Mouse (Mus musculus) lung, postnatal 25 days (tissue): ENCODE measurements around the gene Itga9.

ENCODE experiments used
- DNase-seq: peaks from one replicate; pipeline ENCODE4 v3.0.0; 2022; ENCODE audit warnings: low spot score

The Itga9 gene

DNA sequence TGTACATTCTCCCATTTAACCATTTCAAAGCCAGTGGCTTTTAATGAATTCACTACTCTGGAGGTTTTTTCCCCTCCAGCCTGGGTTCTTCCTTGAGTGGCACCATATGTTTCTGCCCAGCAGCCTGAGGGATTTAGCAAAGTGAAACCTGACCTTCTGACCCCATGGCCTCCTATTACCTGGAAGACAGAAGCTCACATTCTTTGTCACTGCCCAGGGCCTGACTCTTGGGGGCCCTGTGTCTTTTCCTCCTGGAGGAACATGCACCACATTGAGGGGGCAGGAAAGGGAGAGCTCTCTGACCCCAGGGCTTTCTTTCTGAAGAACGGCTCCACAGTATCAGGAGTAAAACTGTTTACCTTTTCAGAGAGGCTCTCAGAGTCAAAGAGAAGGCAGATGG lies 46.9 kb downstream of the Itga9 start:
- no peak for DNase-seq

DNA sequence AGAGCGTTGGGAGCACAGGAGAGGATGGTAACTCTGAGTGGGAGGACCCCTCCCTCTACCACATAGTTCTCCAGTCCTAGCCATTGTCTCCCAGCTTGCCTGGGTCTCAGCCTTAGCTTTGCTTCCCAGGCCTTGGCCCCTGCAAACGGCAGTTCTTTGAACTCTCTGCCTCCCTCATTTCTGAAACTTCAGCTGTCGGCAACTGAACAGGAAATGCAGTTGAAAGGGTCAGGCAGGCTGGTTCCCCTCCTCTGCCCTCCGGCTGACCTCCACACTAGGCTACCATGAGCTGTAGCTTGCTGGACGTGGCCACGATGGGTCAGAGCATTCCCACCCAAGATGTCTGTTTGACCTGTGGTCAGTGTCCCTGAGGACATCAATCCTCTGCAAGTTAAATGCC lies 48.5 kb downstream of the Itga9 start:
- no peak for DNase-seq

GRCm38 (mm10) chr9:118655726-118656125 lies 49.2 kb downstream of the Itga9 start:
- no peak for DNase-seq

DNA sequence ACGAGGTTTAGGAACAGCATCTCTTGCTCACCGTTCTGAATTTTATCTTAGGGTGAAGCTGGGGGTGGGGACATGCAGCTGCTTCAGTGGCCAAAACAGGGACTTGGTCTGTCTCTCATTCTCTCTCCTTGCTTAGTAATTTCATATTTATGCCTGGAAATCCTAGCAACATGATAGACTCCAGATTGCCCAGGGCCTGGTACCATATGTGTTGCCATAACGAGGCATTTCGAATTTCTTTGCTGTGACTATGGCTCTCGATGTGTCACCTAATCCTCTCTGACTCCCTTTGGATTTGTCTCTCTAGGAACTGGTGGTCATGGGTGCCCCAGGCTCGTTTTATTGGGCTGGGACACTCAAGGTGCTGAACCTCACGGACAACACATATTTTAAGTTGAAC lies 51.7 kb downstream of the Itga9 start:
- no peak for DNase-seq

GRCm38 (mm10) chr9:118659809-118660208 lies 53.3 kb downstream of the Itga9 start:
- no peak for DNase-seq

DNA sequence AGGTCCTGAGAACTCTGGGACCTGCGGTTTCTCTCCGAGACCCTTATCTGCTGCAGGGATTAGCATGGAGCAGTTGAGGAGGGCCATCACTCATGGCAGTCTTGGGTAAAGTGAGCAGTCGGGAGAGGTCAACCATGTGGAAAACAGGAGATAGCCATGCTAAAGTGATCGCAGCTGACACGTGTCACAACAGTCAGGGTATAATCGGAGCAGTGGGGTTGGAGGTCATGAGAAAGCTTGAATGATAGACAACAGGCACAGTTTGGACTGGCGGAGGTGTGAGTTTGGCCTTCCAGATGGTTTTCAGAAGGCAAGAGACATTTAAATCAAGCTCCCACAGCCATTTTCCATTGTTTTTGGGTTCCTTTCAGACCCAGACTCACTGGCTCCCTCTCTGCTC lies 53.8 kb downstream of the Itga9 start:
- DNase-seq, result peak; percentile 43

GRCm38 (mm10) chr9:118662026-118662425 lies 55.5 kb downstream of the Itga9 start:
- DNase-seq, result no peak

GRCm38 (mm10) chr9:118662476-118662875 lies 56.0 kb downstream of the Itga9 start:
- no peak for DNase-seq

DNA sequence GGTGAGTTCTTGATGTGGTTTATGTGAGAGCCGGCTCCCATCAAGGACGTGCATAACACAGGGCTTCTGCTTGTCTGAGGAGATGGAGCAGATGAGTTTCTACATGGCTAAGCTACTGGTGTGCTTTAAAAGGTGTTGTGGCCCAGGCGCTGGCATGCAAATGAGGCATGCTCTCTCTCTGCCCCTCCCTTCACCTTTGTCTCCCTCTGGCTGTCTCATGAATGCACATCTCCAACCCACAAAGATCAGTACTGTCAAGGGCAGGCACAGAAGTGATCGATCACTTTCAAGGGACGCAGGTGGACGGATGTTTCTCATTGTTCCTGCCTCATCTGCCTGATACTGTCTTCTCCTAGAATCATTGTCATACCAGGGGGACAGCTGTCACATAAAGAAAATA lies 57.4 kb downstream of the Itga9 start:
- DNase-seq, result no peak

- DNase-seq, result no peak
Measured at GRCm38 (mm10) chr9:118666069-118666468, 59.6 kb downstream of the Itga9 start.

DNA sequence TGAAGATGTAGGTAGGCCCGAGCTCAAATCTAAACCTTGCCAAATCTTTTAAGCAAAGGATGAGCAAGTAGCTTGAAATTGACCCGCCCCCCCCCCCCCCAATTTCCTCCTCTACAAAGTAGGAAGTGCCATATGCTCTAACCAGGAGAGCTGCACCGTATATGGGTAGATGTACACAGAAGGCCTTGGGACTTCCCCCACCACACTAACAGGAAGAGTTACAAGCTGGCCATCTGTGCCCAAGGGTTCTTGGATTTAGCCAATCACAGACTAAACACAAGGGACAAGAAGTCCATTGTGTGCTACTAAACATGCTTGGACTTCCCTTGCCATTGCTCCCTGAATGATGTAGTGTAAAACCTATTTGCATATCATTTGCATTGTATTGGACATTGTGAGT lies 63.2 kb downstream of the Itga9 start:
- DNase-seq, result no peak

DNA sequence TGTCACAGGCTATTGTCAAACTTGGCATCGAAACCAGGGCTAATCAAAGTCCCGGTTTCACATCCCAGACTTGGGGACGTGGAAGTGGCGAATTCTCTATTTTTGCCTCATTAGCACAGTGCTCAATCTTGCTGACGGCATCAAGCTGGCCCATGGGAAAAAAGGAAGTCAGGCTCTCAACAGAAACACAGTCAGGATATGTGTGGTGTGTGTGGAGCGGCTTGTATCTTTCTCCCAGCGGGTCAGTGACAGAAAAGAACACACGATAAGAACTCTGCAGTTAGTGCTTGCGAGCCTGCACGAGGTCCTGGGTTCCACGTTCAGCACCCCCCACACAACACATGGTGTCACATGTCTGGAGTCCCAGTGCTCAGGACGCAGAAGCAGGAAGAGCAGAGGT lies 67.8 kb downstream of the Itga9 start:
- no peak for DNase-seq

- DNase-seq, result no peak
Measured at GRCm38 (mm10) chr9:118674761-118675160, 68.3 kb downstream of the Itga9 start.

DNA sequence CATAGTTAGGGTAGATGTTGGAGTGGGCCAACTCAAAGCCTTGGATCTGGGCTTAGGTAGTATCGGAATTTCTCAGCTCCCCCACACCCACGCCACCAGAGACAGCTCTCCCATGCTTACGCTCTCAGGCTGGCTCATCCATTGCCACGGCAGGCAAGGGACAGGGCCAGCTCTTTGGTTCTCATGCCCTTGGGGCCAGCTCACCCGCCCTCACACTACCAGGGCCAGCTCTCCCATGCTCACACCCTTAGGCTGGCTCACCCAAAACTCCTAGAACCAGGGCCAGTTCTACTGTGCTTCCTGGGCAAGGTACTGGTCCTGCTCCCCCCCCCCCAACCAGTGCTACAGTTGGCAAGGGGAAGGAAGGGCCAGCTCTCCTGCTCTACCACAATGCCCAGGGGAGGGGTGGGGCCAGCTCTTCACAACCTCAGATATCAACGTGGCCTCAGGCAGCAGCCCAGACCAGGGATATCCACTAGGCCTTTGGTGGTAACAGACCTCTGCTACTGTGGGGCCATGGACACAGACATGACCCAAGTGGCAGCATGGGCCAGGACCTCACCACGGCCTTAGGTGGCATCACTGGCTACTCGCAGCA lies 69.2 kb downstream of the Itga9 start:
- no peak for DNase-seq

- DNase-seq, result no peak
Measured at GRCm38 (mm10) chr9:118676692-118677091, 70.2 kb downstream of the Itga9 start.

- DNase-seq, result no peak
Measured at GRCm38 (mm10) chr9:118677349-118677748, 70.9 kb downstream of the Itga9 start.

DNA sequence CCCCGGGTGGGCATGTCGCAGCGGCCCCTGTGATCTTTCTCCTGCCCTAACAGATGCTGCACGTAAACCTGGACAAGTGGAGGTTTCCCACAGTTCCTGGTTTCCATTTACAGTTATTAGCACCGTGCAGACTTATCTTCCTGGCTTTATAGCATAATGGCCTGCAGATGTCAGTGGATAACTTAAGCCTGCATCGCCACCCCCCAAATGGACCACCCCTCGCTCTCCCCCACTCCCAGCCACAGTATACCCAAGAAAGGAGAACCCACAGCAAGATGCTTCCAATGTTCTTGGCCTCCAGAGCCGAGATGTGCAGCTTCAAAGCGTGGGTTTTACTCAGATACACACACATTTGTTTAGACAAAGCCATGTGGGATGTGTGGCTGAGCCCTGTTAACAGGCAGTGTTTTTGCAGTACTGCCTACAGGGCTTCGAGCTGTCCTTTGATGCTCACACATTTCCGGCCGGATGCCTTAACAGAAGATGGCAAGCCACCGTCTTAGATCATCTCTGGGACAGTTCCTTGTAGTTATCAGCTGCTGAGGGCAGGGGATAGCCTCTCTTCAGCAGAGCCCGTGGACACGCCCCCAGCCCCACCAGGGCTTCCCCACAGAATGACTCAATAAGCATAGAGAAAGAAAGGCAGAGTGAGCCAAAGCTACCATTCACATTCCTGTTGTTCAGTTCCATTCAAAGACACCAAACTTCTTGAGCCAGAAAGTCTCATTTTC lies 71.7 kb downstream of the Itga9 start:
- DNase-seq, result no peak

DNA sequence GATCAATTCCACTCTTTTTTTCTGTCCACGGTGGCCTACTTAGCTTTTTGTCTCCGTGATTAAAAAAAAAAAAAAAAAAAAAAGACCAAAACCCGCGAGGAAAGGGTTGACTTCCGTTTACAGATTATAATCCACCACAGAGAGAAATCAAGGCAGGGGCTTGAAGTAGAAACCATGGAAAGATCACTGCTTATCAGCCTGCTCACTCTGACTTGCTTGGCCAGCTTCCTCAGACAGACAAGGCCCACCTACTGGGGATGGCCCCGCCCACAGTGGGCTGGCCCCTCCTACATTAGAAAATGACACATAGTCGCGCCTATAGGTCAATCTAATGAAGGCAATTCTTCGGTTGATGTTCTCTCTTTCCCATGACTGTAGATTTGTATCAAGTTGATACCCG lies 72.3 kb downstream of the Itga9 start:
- no peak for DNase-seq

DNA sequence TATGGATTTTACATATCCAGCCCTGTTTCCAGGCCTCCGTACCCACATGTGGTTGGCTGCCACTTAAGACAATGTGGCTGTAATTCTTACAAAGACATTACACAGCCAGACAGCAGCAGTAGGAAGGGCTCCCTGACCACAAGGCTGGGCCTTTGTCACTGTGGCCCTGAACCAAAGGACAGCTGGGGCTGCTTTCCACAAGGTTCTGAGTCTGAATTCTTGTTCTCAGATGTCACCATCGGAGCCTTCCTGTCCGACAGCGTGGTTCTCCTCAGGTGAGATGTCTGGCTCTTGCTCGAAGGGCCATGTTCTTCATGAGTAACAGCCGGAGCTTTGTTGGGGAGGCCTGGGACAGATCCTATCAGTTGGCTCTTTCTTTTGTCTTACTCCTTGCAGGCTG lies 75.0 kb downstream of the Itga9 start:
- no peak for DNase-seq

GRCm38 (mm10) chr9:118682154-118682553 lies 75.7 kb downstream of the Itga9 start:
- DNase-seq, result no peak

DNA sequence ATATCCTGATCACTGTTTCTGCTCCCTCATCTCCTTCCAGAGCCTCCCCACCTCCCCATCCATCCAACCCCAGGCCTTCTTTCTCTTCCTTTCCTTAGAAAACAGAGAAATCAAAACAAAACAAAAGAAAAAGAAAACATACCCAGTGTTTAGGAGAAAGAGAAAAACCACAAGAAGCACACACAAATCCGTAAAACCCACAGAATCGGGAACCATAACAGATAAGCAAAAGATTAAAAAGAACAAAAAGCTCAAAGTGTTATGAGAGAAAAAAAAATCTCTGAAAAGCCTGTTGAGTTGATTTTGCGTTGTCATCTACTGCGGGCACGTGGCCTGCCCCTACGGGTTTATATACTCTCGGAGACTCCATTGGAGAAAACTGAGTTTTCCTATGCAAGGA lies 77.0 kb downstream of the Itga9 start:
- no peak for DNase-seq

DNA sequence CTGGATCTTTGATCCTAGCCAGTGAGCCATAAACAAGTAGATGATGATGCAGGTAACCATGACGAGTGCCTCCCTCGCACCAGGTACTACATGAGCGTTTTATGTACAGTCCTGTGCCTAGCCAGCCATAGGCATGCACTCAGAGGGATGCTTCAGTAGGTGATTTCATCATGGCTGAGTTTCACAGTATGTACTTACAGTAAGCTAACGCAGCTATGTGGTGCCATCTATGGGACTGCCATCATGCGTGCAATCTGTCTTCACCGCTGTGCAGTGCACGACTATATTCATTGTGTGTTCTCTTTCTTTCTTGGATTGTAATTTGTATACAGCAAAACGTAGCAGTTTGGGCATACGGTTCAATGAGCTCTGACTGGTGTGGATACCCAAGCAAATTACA lies 77.9 kb downstream of the Itga9 start:
- DNase-seq, result no peak

DNA sequence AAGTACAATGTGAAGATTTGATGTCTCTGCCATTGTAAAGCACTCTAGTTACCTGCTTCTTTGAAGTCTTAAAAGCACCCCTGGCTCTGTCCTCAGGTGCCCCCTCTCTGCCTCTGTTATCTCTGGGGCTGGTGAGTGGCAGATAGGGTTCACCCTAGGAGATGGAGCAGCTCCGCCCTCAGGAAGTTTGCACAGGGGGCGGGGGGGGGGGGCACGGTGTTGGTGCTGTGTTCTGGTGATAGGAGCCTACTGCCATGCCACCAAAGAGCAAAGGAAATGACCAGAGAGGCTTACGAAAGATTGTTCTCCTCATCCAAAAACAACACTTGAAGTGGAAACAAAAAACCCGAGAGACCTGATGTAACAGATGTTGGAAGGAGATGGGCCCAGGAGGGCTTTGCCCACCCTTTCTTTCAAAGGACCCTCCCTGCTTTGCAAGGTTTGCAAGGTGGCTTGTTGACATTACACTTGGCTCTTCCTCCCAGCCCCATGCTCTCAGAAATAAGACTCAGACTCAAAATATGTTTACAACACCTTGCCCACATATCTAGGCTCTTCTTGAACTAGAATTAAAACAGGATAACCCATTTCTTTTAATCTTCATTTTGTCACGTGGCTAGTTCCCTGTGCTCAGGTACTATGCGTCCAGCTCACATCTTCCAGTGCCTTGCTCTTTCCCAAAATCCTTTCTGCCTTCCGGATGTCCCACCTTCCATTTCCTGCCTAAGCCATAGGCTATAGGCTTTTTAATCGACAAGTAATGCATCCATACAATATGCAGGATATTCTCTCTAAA lies 79.9 kb downstream of the Itga9 start:
- peak; percentile 57 for DNase-seq
